Mouse (Mus musculus): ENCODE data around the gene Prcd. TPM values are rescaled to one million over a fixed set of nuclear protein-coding genes. Genes with fewer than 3 reads are reported as not detected.

The Prcd gene
- polyA plus RNA-seq, 1 experiment from 2014 or later = 1.1 TPM

GRCm38 (mm10) chr11:116657311-116658223, 4.2 kb downstream of the Prcd start:
- no peaks in the 10 kb centered on the region for H3K9me3 ChIP-seq (ENCODE audit: control insufficient read depth)

GRCm38 (mm10) chr11:116658238-116658637, 4.9 kb downstream of the Prcd start:
- H3K4me1 ChIP-seq (replicated peaks; ENCODE audit: control insufficient read depth, insufficient read depth, low read length) = peaks cover 11% of the 10 kb centered on the region
- no peaks in the 10 kb centered on the region for H3K9me3 ChIP-seq (ENCODE audit: control insufficient read depth)
- 0 out of 2 replicates have a peak, but pooled peaks have one; percentile 7 for ATAC-seq
- H3K36me3 ChIP-seq (ENCODE audit: control insufficient read depth, insufficient read depth) = no peaks in the 10 kb centered on the region; the same call in 1 of the 2 replicates
- H3K27me3 ChIP-seq (replicated peaks; ENCODE audit: control insufficient read depth, insufficient read depth, low read length) = peaks cover 8% of the 10 kb centered on the region
- H3K27ac ChIP-seq (ENCODE audit: low read depth, low read length) = peak overlapping the region; percentile 60; the same call in 1 of the 2 replicates
- no peak overlapping the region for H3K4me3 ChIP-seq (ENCODE audit: low read depth, low read length)
- no peak overlapping the region for H3K9ac ChIP-seq (ENCODE audit: low read depth, low read length)
- no peak for TF ChIP-seq CTCF (IDR thresholded peaks at IDR 0.05; ENCODE audit: low read depth)
- peak overlapping the region; percentile 62 for H3K4me2 ChIP-seq (replicated peaks; ENCODE audit: low read depth)
- 69% methylated on average over 10 of the region's 10 CpGs for WGBS

More at GRCm38 (mm10) chr11:116657311-116658223, 4.2 kb downstream of the Prcd start:
- H3K27me3 ChIP-seq (replicated peaks; ENCODE audit: control insufficient read depth, insufficient read depth, low read length) = peaks cover 15% of the 10 kb centered on the region
- H3K4me1 ChIP-seq (replicated peaks; ENCODE audit: control insufficient read depth, insufficient read depth, low read length) = peaks cover 11% of the 10 kb centered on the region
- H3K9ac ChIP-seq (ENCODE audit: low read depth, low read length) = 0 out of 2 replicates have a peak overlapping the region, but pooled peaks have one; percentile 22
- WGBS = 13% methylated on average over 22 of the region's 22 CpGs
- peak overlapping the region; percentile 62 for H3K4me2 ChIP-seq (replicated peaks; ENCODE audit: low read depth)
- H3K27ac ChIP-seq (ENCODE audit: low read depth, low read length) = peak overlapping the region; percentile 60
- ATAC-seq = peak; percentile 88
- peak overlapping the region; percentile 25 for H3K4me3 ChIP-seq (ENCODE audit: low read depth, low read length)
- TF ChIP-seq CTCF (IDR thresholded peaks at IDR 0.05; ENCODE audit: low read depth) = peak; percentile 69
- H3K36me3 ChIP-seq (ENCODE audit: control insufficient read depth, insufficient read depth) = no peaks in the 10 kb centered on the region; the same call in 1 of the 2 replicates

GRCm38 (mm10) chr11:116659027-116659621, 5.8 kb downstream of the Prcd start:
- Histone ChIP-seq H3K27ac (ENCODE audit: low read depth, low read length) (no peak overlapping the region), H3K27me3 (replicated peaks; ENCODE audit: control insufficient read depth, insufficient read depth, low read length) (no peaks in the 10 kb centered on the region; the same call in 1 of the 2 replicates), H3K9me3 (ENCODE audit: control insufficient read depth) (no peaks in the 10 kb centered on the region), H3K4me2 (replicated peaks; ENCODE audit: low read depth) (no peak overlapping the region), H3K4me3 (ENCODE audit: low read depth, low read length) (no peak overlapping the region), H3K4me1 (replicated peaks; ENCODE audit: control insufficient read depth, insufficient read depth, low read length) (peaks cover 11% of the 10 kb centered on the region), H3K36me3 (ENCODE audit: control insufficient read depth, insufficient read depth) (no peaks in the 10 kb centered on the region; the same call in 1 of the 2 replicates), H3K9ac (ENCODE audit: low read depth, low read length) (no peak overlapping the region)
- 76% methylated on average over 15 of the region's 15 CpGs for WGBS
- TF ChIP-seq CTCF (IDR thresholded peaks at IDR 0.05; ENCODE audit: low read depth) = no peak
- ATAC-seq = no peak

GRCm38 (mm10) chr11:116660181-116660580, 6.8 kb downstream of the Prcd start:
- Histone ChIP-seq H3K36me3 (ENCODE audit: control insufficient read depth, insufficient read depth) (no peaks in the 10 kb centered on the region), H3K4me3 (ENCODE audit: low read depth, low read length) (no peak overlapping the region), H3K4me2 (replicated peaks; ENCODE audit: low read depth) (no peak overlapping the region), H3K27me3 (replicated peaks; ENCODE audit: control insufficient read depth, insufficient read depth, low read length) (no peaks in the 10 kb centered on the region; the same call in 1 of the 2 replicates), H3K9ac (ENCODE audit: low read depth, low read length) (no peak overlapping the region), H3K4me1 (replicated peaks; ENCODE audit: control insufficient read depth, insufficient read depth, low read length) (peaks cover 11% of the 10 kb centered on the region), H3K27ac (ENCODE audit: low read depth, low read length) (no peak overlapping the region), H3K9me3 (ENCODE audit: control insufficient read depth) (no peaks in the 10 kb centered on the region)
- 71% methylated on average over 9 of the region's 9 CpGs for WGBS
- no peak for TF ChIP-seq CTCF (IDR thresholded peaks at IDR 0.05; ENCODE audit: low read depth)
- ATAC-seq = no peak

GRCm38 (mm10) chr11:116661291-116661947, 8.1 kb downstream of the Prcd start:
- H3K27ac ChIP-seq (ENCODE audit: low read depth, low read length) = no peak overlapping the region

More at GRCm38 (mm10) chr11:116661291-116661947, 8.1 kb downstream of the Prcd start:
- no peak overlapping the region for H3K9ac ChIP-seq (ENCODE audit: low read depth, low read length)
- H3K4me2 ChIP-seq (replicated peaks; ENCODE audit: low read depth) = no peak overlapping the region
- H3K4me3 ChIP-seq (ENCODE audit: low read depth, low read length) = no peak overlapping the region
- 44% methylated on average over 13 of the region's 13 CpGs for WGBS
- TF ChIP-seq CTCF (IDR thresholded peaks at IDR 0.05; ENCODE audit: low read depth) = no peak
- ATAC-seq = no peak
- no peaks in the 10 kb centered on the region for H3K9me3 ChIP-seq (ENCODE audit: control insufficient read depth)
- no peaks in the 10 kb centered on the region; the same call in 1 of the 2 replicates for H3K27me3 ChIP-seq (replicated peaks; ENCODE audit: control insufficient read depth, insufficient read depth, low read length)
- peaks cover 11% of the 10 kb centered on the region for H3K4me1 ChIP-seq (replicated peaks; ENCODE audit: control insufficient read depth, insufficient read depth, low read length)
- H3K36me3 ChIP-seq (ENCODE audit: control insufficient read depth, insufficient read depth) = no peaks in the 10 kb centered on the region
